Mouse (Mus musculus) gastrocnemius, postnatal 4 days (tissue): ENCODE measurements at regions not wholly inside any gene's neighbourhood (a gene's known extent, or its start where the extent isn't known, plus 50 kb on each side); places are given as distances from the start of the nearest gene placed in this dataset.

ENCODE experiments used
- DNase-seq, 2 experiments: peaks; one replicate each; pipeline ENCODE4 v3.0.0; 2021 to 2022; ENCODE audit warnings: low spot score in 2 of 2, mixed read lengths in 2 of 2

- DNase-seq = no peak
These were observed 73.8 kb upstream of the Sox9 start for GRCm38 (mm10) chr11:112708119-112708730.

GRCm38 (mm10) chr11:112711656-112712055 is 70.4 kb upstream of the Sox9 start:
- DNase-seq = no peak

GRCm38 (mm10) chr11:112718547-112718946 is 63.5 kb upstream of the Sox9 start:
- no peak for DNase-seq

GRCm38 (mm10) chr11:112720652-112721051 is 61.4 kb upstream of the Sox9 start:
- DNase-seq = no peak

GRCm38 (mm10) chr11:112722936-112723335 is 59.1 kb upstream of the Sox9 start:
- DNase-seq = no peak

- no peak for DNase-seq
These were observed 53.7 kb upstream of the Sox9 start for GRCm38 (mm10) chr11:112728154-112728952.
